Mouse (Mus musculus) left cerebral cortex, postnatal 4 days (tissue): ENCODE results near the gene Frmd8. TPM values are rescaled to one million over a fixed set of nuclear protein-coding genes. Genes with fewer than 3 reads are reported as not detected.
A peak's percentile ranks its signal among the peaks of the same experiment; 100 is the strongest.
"Not testable (repeated sequence)": the region's sequence is repeated elsewhere in the genome, so short reads cannot be mapped to it uniquely, and the experiment has no call there.

ENCODE experiments used
- DNase-seq: peaks from one replicate; pipeline ENCODE4 v3.0.0-alpha.2; 2022
- intact Hi-C: fragments of 180-260 bp; cut with DNase I; formaldehyde crosslinking; loops from one replicate; pipeline ENCODE4 v1.15.1; 2025
- total RNA-seq, 2 experiments: library from RNA; stranded (reverse); gene quantifications; 2 replicates each; pipeline ENCODE4 v1.2.3; 2021

Gene Frmd8
- total RNA-seq, 2 experiments from 2014 or later, result 12.1 to 13.4 TPM

- DNase-seq, result no peak
- intact Hi-C loops, result no loop called here
Measured at GRCm38 (mm10) chr19:5887234-5887815, 12.3 kb upstream of the Frmd8 start.

- no peak for DNase-seq
- intact Hi-C loops, result no loop called here
Measured at GRCm38 (mm10) chr19:5885838-5886237, 10.8 kb upstream of the Frmd8 start.

GRCm38 (mm10) chr19:5883935-5884334, 8.9 kb upstream of the Frmd8 start:
- intact Hi-C loops, result no loop called here
- DNase-seq, result no peak

GRCm38 (mm10) chr19:5882079-5882478, 7.0 kb upstream of the Frmd8 start:
- intact Hi-C loops, DNase-seq: not testable (repeated sequence)

- DNase-seq, result no peak
- intact Hi-C loops, result no loop called here
Measured at GRCm38 (mm10) chr19:5881155-5881554, 6.1 kb upstream of the Frmd8 start.

GRCm38 (mm10) chr19:5879735-5880134, 4.7 kb upstream of the Frmd8 start:
- intact Hi-C loops, result loop anchor here (5.0 kb wide), 1 partner anchor 87 kb away; no protein-coding TSS in a partner anchor
- no peak for DNase-seq

DNA sequence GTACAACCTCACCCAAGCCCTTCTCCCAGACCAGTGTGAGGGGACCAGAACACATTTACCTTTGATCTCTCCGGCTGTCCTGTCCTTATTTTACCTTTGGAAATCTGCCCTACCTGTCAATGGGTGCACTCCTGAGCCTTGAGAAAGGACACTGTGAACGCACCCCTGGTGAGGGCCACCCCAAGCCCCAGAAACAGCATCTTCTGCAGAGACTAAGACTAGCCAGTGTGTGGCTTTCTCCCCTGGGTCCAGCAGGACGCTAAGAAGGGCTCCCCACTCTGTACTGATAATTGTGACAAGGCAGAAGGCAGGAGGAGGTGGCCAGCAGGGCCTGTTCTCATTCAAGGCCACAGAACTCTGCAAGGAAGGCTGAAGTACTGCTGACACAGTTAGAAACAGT, 3.8 kb upstream of the Frmd8 start:
- intact Hi-C loops, result loop anchor here (5.0 kb wide), 1 partner anchor 87 kb away; no protein-coding TSS in a partner anchor
- no peak for DNase-seq

DNA sequence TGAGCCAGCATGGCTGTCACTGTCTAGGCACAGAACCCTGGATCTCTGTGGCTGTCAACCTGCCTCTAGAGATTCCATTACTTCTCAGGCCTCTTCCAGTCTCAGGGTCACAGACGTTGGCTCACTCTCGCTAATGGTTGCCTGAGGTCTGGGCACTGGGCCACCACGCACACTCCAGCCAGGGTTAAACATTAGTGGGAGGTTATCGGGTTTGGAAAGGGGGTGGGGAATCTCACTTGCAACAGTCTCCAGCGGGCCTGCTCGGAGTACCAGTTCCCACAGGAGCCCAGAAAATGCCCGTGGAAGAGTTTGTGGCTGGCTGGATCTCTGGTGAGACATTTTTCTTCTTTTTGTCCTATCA, 3.3 kb upstream of the Frmd8 start:
- intact Hi-C loops, result loop anchor here (5.0 kb wide), 1 partner anchor 86 kb away; no protein-coding TSS in a partner anchor
- DNase-seq, result no peak

- DNase-seq, result peak; percentile 76
- intact Hi-C loops, result loop anchor here (5.0 kb wide), 1 partner anchor 85 kb away; no protein-coding TSS in a partner anchor
Measured at GRCm38 (mm10) chr19:5877618-5878361, 2.7 kb upstream of the Frmd8 start, which contains the start of gene Slc25a45. Slc25a45 (plus strand) TSS chr19:5877808.

DNA sequence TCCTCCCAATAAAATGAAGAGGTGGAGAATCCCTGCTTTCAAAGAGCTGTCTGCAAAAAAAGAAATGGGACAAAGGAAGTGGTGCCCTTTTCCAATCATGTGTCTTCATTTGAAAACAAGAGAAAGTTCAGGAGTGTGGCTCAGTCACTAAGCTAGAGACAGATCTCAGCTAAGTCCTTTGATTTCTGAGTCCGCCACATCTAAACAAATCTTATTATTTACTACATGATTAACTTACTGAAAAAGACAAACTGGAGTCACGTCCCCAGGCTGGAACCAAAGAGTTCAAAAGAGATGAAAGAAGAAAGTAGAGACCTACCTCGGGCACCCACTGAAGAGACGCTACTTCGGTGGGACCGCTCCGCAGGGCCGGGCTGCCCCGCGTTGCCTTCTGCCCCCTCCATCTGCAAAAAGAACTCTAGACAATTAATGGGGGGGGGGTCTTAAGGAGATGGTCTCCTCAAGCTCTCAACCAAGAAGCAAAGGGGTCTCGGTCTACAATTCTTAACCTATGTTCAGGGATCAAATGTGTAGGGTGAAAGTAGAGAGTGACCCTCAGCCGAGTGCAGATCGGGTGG, 594 bp downstream of the Frmd8 start:
- intact Hi-C loops, result no loop called here
- DNase-seq, result no peak

- DNase-seq, result no peak
- intact Hi-C loops, result no loop called here
Measured at GRCm38 (mm10) chr19:5872931-5873556, 2.0 kb downstream of the Frmd8 start.

DNA sequence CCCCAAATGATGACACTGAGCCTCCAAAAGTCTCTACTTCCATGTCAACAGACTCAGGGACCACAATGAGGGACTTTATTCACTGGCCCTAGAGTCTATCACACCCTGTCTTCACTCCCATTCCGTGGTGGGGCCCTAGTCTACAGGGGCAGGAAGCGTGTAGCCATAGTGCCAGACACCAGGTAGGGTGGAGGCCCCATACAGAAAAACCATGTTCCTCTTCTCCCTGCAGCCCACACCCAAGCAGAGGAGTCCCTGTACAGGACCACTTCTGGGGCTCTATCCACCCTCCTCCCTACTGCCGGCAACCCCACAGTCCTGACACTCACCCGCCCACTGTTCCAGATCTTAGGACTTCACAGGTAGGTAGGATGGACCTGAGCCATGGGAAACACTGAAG, 2.5 kb downstream of the Frmd8 start:
- DNase-seq, result no peak
- intact Hi-C loops, result no loop called here

DNA sequence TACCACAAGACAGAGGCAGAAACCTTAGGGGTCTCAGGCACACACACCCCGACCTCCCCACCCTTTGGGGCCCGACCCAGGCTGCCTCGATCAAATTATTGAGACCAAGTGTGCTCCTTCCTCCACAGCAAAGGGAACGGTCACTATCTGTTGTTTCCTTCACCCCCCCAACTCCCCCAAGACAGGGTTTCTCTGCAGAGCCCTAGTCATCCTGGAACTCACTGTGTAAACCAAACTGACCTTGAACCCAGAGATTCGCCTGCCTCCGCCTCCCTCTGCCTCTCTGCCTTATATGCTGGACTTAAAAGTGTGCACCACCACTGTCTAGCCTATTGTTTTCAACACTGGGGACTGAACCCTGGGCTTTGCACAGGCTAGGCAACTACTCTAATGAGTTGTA, 3.4 kb downstream of the Frmd8 start:
- DNase-seq, result no peak
- intact Hi-C loops, result no loop called here

DNA sequence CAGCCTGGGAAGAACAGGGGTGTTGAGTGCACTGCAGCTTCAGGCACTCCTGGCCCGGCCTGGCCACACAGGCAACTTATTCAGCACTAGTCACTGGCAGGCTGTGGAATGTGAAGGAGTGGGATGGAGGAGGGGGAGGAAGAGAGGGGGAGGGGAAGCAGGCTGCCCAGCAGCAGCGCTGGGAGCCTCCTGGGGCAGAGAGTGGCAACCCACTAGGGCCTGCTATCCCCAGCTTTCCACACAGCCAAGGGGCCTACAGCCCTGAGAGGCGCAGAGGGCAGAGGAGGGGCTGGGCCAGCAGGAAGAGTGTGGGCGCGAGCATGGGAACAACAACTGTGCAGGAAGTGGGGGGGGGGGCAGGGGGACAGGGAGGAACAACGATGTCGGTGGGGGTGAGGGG, 3.8 kb downstream of the Frmd8 start:
- intact Hi-C loops, result no loop called here
- no peak for DNase-seq

GRCm38 (mm10) chr19:5868096-5868495, 7.0 kb downstream of the Frmd8 start:
- DNase-seq, result no peak
- intact Hi-C loops, result no loop called here

DNA sequence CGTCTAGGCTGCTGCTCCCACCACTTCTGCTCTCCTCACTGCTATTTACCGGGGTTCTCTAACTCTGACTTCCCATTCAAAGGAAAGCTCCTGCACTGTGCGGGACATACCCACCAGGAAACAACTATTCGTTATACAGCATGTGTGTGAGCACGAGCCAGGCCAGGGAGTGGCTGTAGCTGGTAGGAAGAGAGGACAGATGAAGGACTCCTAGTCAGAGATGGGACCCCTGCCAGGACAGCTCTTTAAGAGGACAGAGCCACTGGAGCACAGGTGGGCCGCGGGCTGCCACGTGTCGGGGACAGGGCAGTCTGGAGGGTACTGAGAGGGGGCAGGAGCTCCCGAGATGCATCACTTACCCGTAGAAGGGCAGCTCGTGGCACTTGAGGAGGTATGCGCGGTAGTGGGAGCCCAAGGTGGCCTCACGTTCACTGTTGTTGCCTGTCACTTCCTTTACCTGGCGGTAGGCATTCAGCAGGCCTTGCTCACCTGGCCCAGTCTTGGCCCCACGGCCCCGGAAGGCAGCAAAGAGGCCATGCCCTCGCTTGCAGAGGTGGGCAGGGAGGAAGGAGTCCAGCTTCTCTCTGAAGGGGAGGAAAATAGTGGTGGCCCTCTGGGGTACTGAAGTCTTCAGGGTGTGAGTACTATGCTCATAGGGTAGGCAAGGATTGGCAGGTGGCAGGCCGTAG, 10.2 kb downstream of the Frmd8 start:
- intact Hi-C loops, result no loop called here

GRCm38 (mm10) chr19:5863776-5864175, 11.3 kb downstream of the Frmd8 start:
- no peak for DNase-seq
- intact Hi-C loops, result no loop called here

More for the DNA sequence above, 10.2 kb downstream of the Frmd8 start:
- DNase-seq, result no peak

- intact Hi-C loops, result no loop called here
- DNase-seq, result no peak
Measured at GRCm38 (mm10) chr19:5862335-5863085, 12.6 kb downstream of the Frmd8 start.

GRCm38 (mm10) chr19:5856604-5857003, 18.5 kb downstream of the Frmd8 start:
- intact Hi-C loops, result no loop called here
- DNase-seq, result no peak

DNA sequence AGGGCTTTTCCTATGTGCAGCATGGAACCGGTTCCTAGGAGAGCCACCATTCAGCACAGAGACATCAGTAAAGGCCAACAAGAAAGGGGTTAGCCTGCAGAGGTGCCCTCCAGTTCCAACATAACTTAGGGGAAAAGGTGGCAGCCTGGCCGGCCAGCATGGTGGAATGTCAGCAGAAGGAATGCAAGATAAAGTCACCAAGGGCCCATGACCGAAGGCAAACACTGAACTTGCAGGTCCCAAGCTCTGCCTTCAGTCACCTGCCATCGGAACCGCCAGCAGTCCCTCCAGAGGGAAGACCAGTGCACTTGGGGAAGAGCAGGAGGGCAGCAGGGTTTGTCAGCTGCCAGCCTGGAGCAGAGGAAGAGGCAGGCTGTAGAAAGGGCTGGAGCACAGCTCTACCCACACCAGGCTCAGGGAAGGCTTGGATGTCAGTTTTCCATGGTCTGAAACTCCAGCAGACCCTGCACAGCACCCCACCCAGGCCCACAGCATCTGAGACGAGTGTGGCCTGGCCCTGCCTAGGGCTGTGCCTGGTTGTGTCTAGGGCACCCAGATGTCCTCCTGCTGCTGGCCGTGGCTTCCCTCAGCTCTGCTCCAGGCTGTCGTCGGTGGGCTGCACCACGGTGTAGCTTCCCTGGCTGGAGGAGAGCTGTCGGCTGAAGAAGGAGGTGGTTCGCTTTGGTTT, 22.9 kb downstream of the Frmd8 start:
- DNase-seq, result no peak
- intact Hi-C loops, result no loop called here
